Mouse (Mus musculus) G1E (cell line): ENCODE measurements around the gene Klrc1. TPM values are rescaled to one million over a fixed set of nuclear protein-coding genes. Genes with fewer than 3 reads are reported as not detected.
"Not testable (repeated sequence)": the region's sequence is repeated elsewhere in the genome, so short reads cannot be mapped to it uniquely, and the experiment has no call there.

Source experiments
- ATAC-seq: 2 replicates; pipeline ENCODE4 v1.8.0; 2016; ENCODE audit warnings: mild to moderate bottlenecking; ENCODE audit not compliant: insufficient number of reproducible peaks, poor library complexity, low FRiP score, severe bottlenecking; ENCODE audit errors: extremely low read depth
- DNase-seq: peaks from one replicate; pipeline ENCODE4 v3.0.0; 2012; ENCODE audit warnings: low spot score
- H3K27me3 ChIP-seq: 2 replicates; pipeline ENCODE4 v1.6.1; 2012; ENCODE audit warnings: mild to moderate bottlenecking, low read length, inconsistent platforms; ENCODE audit not compliant: insufficient read depth
- H3K36me3 ChIP-seq: replicated peaks from 2 replicates; pipeline ENCODE3; 2012; ENCODE audit warnings: mild to moderate bottlenecking, inconsistent platforms
- H3K4me1 ChIP-seq: 2 replicates; pipeline ENCODE4 v1.6.1; 2012; ENCODE audit warnings: low read depth, low read length, inconsistent platforms, mixed read lengths; ENCODE audit not compliant: insufficient read depth
- H3K4me3 ChIP-seq: 2 replicates; pipeline ENCODE4 v1.5.1; 2012; ENCODE audit warnings: low read depth, mild to moderate bottlenecking, inconsistent platforms, low read length, moderate library complexity, mixed read lengths
- H3K9me3 ChIP-seq: replicated peaks from 2 replicates; pipeline ENCODE4 v1.6.1; 2012; ENCODE audit warnings: inconsistent platforms
- CTCF ChIP-seq: IDR thresholded peaks from 2 replicates; pipeline ENCODE4 v1.5.1; 2012; ENCODE audit warnings: low read depth, low read length, inconsistent platforms, mixed read lengths
- GATA1 ChIP-seq: IDR thresholded peaks from 2 replicates; pipeline ENCODE4 v1.6.1; 2012; ENCODE audit warnings: borderline replicate concordance, low read length, inconsistent platforms, mixed read lengths
- GATA2 ChIP-seq: IDR thresholded peaks from 2 replicates; pipeline ENCODE4 v1.6.1; 2012; ENCODE audit warnings: low read depth, low read length, inconsistent platforms, borderline replicate concordance
- POLR2AphosphoS5 ChIP-seq: IDR thresholded peaks from 2 replicates; pipeline ENCODE4 v1.6.1; 2012; ENCODE audit warnings: low read depth, low read length, inconsistent platforms; ENCODE audit not compliant: insufficient replicate concordance
- TAL1 ChIP-seq: conservative IDR thresholded peaks from 2 replicates; pipeline ENCODE4 v1.6.1; 2012; ENCODE audit warnings: low read depth, low read length, inconsistent platforms, mixed read lengths
- polyA plus RNA-seq: library from polyadenylated mRNA; stranded (reverse); fragments of >175 nt; gene quantifications from 2 replicates; pipeline ENCODE4 v1.2.3, GENCODE M21; 2012
- total RNA-seq, 2 experiments: library from RNA; stranded (forward) in 1 of 2; stranded (reverse) in 1 of 2; fragments of 200-1000 nt in 1 of 2; fragments of >200 nt in 1 of 2; fragmentation: Nextera tagmentation in 1 of 2; gene quantifications; 2 replicates each; pipeline ENCODE4 v1.2.3; 2014 to 2017

Gene Klrc1
- total RNA-seq (2014; fragmentation: Nextera tagmentation), result not detected in 2 replicates
- total RNA-seq (2017), result not detected in 2 replicates
- polyA plus RNA-seq, result not detected in 2 replicates

- no peaks in the 10 kb centered on the region for H3K27me3 ChIP-seq
- H3K36me3 ChIP-seq, result no peaks in the 10 kb centered on the region
- no peak within 1 kb of the TSS for H3K4me3 ChIP-seq
- ATAC-seq, result no peak
- no peaks in the 10 kb centered on the region for H3K4me1 ChIP-seq
- DNase-seq, result no peak
- H3K9me3 ChIP-seq, result no peaks in the 10 kb centered on the region
- TF ChIP-seq CTCF (no peak), POLR2AphosphoS5 (no peak), GATA1 (no peak), TAL1 (no peak), GATA2 (no peak)
Measured at GRCm38 (mm10) chr6:129678873-129679272, at the start of gene Klrc1. Gene Klrc1, minus strand, starts transcription at chr6:129678973.

DNA sequence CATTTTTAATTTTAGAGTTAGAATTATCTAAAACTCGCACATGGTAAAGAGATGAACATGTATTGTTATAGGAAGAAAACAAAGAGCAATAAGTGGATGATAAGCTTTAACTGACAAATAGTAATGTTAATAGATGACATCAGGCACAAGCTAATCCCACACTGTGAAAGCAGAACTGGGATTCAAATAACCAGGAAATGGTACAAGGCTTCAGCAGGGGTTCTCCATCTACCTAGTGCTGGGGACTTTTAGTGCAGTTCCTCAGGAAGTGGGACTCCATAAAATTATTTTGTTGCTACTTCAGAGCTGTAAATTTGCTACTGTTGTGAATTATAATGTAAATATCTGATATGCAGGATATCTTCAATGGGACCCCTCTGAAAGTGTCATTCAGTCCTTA, 48.5 kb upstream of the Klrc1 start:
- no peak for TF ChIP-seq GATA2
- TF ChIP-seq CTCF, result no peak
- TF ChIP-seq POLR2AphosphoS5, result no peak
- TF ChIP-seq TAL1, result no peak
- no peak for TF ChIP-seq GATA1
- H3K4me3 ChIP-seq, result no peak overlapping the region

GRCm38 (mm10) chr6:129721390-129721789, 42.6 kb upstream of the Klrc1 start:
- no peak for ATAC-seq
- Histone ChIP-seq H3K27me3 (no peaks in the 10 kb centered on the region), H3K4me1 (no peaks in the 10 kb centered on the region), H3K9me3 (peaks cover 2% of the 10 kb centered on the region; the same call in 1 of the 2 replicates), H3K4me3 (no peak overlapping the region), H3K36me3 (no peaks in the 10 kb centered on the region)
- DNase-seq, result no peak
- no peak for TF ChIP-seq TAL1
- no peak for TF ChIP-seq POLR2AphosphoS5
- TF ChIP-seq CTCF, result no peak
- TF ChIP-seq GATA2, result no peak
- no peak for TF ChIP-seq GATA1

More for the DNA sequence above, 48.5 kb upstream of the Klrc1 start:
- H3K27me3 ChIP-seq, result no peaks in the 10 kb centered on the region
- H3K9me3 ChIP-seq, result no peaks in the 10 kb centered on the region
- H3K36me3 ChIP-seq, result no peaks in the 10 kb centered on the region
- DNase-seq (no peak), ATAC-seq (no peak)
- H3K4me1 ChIP-seq, result no peaks in the 10 kb centered on the region

- no peaks in the 10 kb centered on the region for H3K36me3 ChIP-seq
- no peaks in the 10 kb centered on the region for H3K27me3 ChIP-seq
- ATAC-seq, result no peak
- TF ChIP-seq CTCF (no peak), GATA2 (no peak), POLR2AphosphoS5 (no peak), GATA1 (no peak), TAL1 (no peak)
- peaks cover 2% of the 10 kb centered on the region; the same call in 1 of the 2 replicates for H3K9me3 ChIP-seq
- DNase-seq, result no peak
- H3K4me3 ChIP-seq, result no peak overlapping the region
- H3K4me1 ChIP-seq, result no peaks in the 10 kb centered on the region
Measured at GRCm38 (mm10) chr6:129720487-129720886, 41.7 kb upstream of the Klrc1 start.

- Histone ChIP-seq H3K27me3 (no peaks in the 10 kb centered on the region), H3K4me1 (no peaks in the 10 kb centered on the region), H3K9me3 (peaks cover 2% of the 10 kb centered on the region; the same call in 1 of the 2 replicates), H3K4me3 (no peak within 1 kb of the TSS), H3K36me3 (no peaks in the 10 kb centered on the region)
- no peak for DNase-seq
- TF ChIP-seq GATA1, result no peak
- no peak for TF ChIP-seq POLR2AphosphoS5
- no peak for TF ChIP-seq CTCF
- no peak for TF ChIP-seq GATA2
- no peak for ATAC-seq
Measured at GRCm38 (mm10) chr6:129717032-129717431, 38.3 kb upstream of the Klrc1 start, which contains the start of gene Klri1. Gene Klri1, minus strand, starts transcription at chr6:129717132.

GRCm38 (mm10) chr6:129713566-129713965, 34.8 kb upstream of the Klrc1 start:
- Histone ChIP-seq H3K27me3 (no peaks in the 10 kb centered on the region), H3K36me3 (no peaks in the 10 kb centered on the region), H3K4me3 (no peak overlapping the region), H3K9me3 (no peaks in the 10 kb centered on the region), H3K4me1 (no peaks in the 10 kb centered on the region)
- TF ChIP-seq POLR2AphosphoS5 (no peak), TAL1 (no peak), GATA2 (no peak), GATA1 (no peak), CTCF (no peak)
- no peak for ATAC-seq
- DNase-seq, result no peak

GRCm38 (mm10) chr6:129691436-129691835, 12.7 kb upstream of the Klrc1 start:
- H3K27me3 ChIP-seq, H3K9me3 ChIP-seq, H3K36me3 ChIP-seq, DNase-seq, ATAC-seq, H3K4me1 ChIP-seq, H3K4me3 ChIP-seq: not testable (repeated sequence)
